Mouse (Mus musculus) brain, embryonic 14.5 days (tissue): ENCODE measurements around the gene Cdh15.

Source experiments
- CTCF ChIP-seq: fragments of 200-500 bp; IDR thresholded peaks from 2 replicates; pipeline ENCODE4 v1.5.1; 2012; ENCODE audit warnings: inconsistent platforms, mild to moderate bottlenecking, moderate library complexity, borderline replicate concordance; ENCODE audit not compliant: insufficient read depth, insufficient read length; ENCODE audit errors: extremely low read depth
- POLR2A ChIP-seq: fragments of 200-500 bp; IDR thresholded peaks from 2 replicates; pipeline ENCODE4 v1.6.1; 2012; ENCODE audit warnings: mild to moderate bottlenecking, inconsistent platforms, borderline replicate concordance; ENCODE audit not compliant: poor library complexity, insufficient read depth, insufficient read length, severe bottlenecking; ENCODE audit errors: extremely low read depth

DNA sequence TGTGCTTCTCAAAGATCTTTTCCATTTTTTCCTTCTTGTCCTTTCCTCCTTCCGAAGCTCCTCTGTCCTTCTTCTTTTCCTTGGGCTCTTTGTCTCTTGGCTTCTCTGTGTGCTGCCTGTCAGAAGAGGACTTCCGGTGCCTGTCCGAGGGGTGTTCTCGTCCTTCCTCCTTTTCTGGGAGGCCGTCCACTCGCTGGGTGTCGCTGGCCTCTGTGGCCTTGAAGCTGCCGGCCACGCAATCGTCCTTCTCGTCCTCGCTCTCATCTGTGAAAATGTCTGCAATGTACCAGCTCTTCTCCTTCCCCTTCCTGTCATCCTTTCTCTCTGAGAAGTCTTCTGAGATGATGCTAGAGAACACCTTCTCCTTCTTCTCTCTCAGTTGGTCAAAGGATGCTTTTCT is 45.7 kb downstream of the Cdh15 start:
- TF ChIP-seq POLR2A, result no peak
- no peak for TF ChIP-seq CTCF
